Mouse (Mus musculus) limb, embryonic 13.5 days (tissue): ENCODE data around the gene Golga4. TPM values are rescaled to one million over a fixed set of nuclear protein-coding genes. Genes with fewer than 3 reads are reported as not detected.
"Not testable (repeated sequence)": the region's sequence is repeated elsewhere in the genome, so short reads cannot be mapped to it uniquely, and the experiment has no call there.

ENCODE experiments used
- ATAC-seq: fragments of 200-750 bp; cut with Nextera tagmentation; 2 replicates; pipeline ENCODE4 v1.8.0; 2017; ENCODE audit warnings: low read depth, moderate number of reproducible peaks, moderate TSS enrichment; ENCODE audit not compliant: low FRiP score
- H3K27ac ChIP-seq: fragments of 300-500 bp; sonication (generic); 2 replicates; pipeline ENCODE4 v1.5.1; 2015; ENCODE audit warnings: inconsistent platforms, mild to moderate bottlenecking, moderate library complexity
- H3K27me3 ChIP-seq: fragments of 300-500 bp; sonication (generic); 2 replicates; pipeline ENCODE4 v1.6.1; 2015; ENCODE audit warnings: mild to moderate bottlenecking, inconsistent platforms
- H3K36me3 ChIP-seq: fragments of 300-500 bp; sonication (generic); 2 replicates; pipeline ENCODE4 v1.6.1; 2015; ENCODE audit warnings: inconsistent platforms, mild to moderate bottlenecking, moderate library complexity
- H3K4me1 ChIP-seq: fragments of 300-500 bp; sonication (generic); 2 replicates; pipeline ENCODE4 v1.6.1; 2015; ENCODE audit warnings: inconsistent platforms
- H3K4me2 ChIP-seq: fragments of 300-500 bp; sonication (generic); replicated peaks from 2 replicates; pipeline ENCODE4 v1.6.1; 2015; ENCODE audit warnings: inconsistent platforms, mild to moderate bottlenecking, moderate library complexity
- H3K4me3 ChIP-seq: fragments of 300-500 bp; sonication (generic); 2 replicates; pipeline ENCODE4 v1.5.1; 2015; ENCODE audit warnings: moderate library complexity, mild to moderate bottlenecking, inconsistent platforms
- H3K9ac ChIP-seq: fragments of 300-500 bp; sonication (generic); 2 replicates; pipeline ENCODE4 v1.6.1; 2015; ENCODE audit warnings: mild to moderate bottlenecking, inconsistent platforms
- H3K9me3 ChIP-seq: fragments of 300-500 bp; sonication (generic); 2 replicates; pipeline ENCODE4 v1.6.1; 2016; ENCODE audit warnings: inconsistent platforms
- WGBS: fragments of 180-500 bp; shearing (Covaris S2); methylation state at CpG from one replicate; pipeline ENCODE4 v1.1.7; 2015; 5-methylcytosine and 5-hydroxymethylcytosine counted together
- polyA plus RNA-seq: library from polyadenylated mRNA; unstranded; fragments of >200 nt; fragmentation: Nextera tagmentation; extraction: Ambion mirVana; gene quantifications from 2 replicates; pipeline ENCODE4 v1.2.1, GENCODE M21; 2015

Gene Golga4
- polyA plus RNA-seq, 1 experiment from 2014 or later = 56.0 TPM

DNA sequence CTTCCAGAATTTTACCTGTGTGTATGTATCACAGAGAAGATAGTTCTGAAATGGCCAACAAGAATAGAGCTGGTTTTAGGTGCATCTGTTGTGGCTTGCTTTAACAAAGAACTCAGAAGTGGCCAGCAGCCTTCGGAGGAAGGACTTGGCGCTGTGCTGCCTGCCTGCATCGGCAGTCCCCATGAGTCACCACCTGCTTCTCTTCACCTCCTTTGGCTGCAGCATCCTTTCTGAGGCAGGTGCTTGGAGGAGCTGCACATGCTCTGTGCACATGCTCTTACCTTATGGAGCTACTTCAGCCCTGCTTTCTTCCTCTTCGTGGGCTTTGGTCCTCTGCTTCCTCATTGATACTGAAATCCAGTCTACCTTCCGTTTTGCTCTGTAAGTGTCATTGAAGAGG, 68.8 kb downstream of the Golga4 start:
- Histone ChIP-seq H3K27ac (no peak overlapping the region), H3K36me3 (peaks cover 84% of the 10 kb centered on the region), H3K27me3 (no peaks in the 10 kb centered on the region), H3K4me3 (no peak overlapping the region), H3K4me2 (no peak overlapping the region), H3K9me3 (no peaks in the 10 kb centered on the region), H3K9ac (no peak overlapping the region), H3K4me1 (no peaks in the 10 kb centered on the region)
- no peak for ATAC-seq
- WGBS = 95% methylated on average over 5 of the region's 5 CpGs

DNA sequence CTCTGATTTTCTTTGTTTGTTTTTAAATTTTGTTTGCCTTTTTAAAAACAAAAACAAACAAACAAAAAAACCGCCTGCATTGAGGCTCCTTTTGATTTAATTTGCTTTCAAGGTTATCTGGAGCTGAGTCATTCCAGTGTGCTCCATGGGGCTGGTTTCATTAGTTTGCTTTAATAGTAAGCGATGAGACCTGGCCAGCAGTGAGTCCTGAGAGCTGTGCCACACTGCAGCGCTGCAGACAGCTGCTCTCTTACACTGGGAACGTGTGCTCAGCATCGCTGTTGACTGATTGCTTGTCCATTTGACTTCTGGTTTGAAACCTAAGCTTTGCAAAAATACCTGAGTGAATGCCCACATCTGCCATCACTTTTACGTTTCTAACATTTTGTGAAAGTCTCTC, 74.3 kb downstream of the Golga4 start:
- no peak for ATAC-seq
- Histone ChIP-seq H3K36me3 (peaks cover 71% of the 10 kb centered on the region), H3K4me1 (no peaks in the 10 kb centered on the region), H3K4me3 (no peak overlapping the region), H3K9ac (no peak overlapping the region), H3K9me3 (no peaks in the 10 kb centered on the region), H3K4me2 (no peak overlapping the region), H3K27me3 (no peaks in the 10 kb centered on the region), H3K27ac (no peak overlapping the region)
- WGBS = 68% methylated on average over 6 of the region's 6 CpGs

GRCm38 (mm10) chr9:118582757-118583156, 76.7 kb downstream of the Golga4 start:
- H3K4me3 ChIP-seq = no peak overlapping the region
- no peak overlapping the region for H3K4me2 ChIP-seq
- 67% methylated on average over 6 of the region's 6 CpGs for WGBS
- H3K27me3 ChIP-seq = no peaks in the 10 kb centered on the region
- no peaks in the 10 kb centered on the region for H3K9me3 ChIP-seq
- H3K4me1 ChIP-seq = no peaks in the 10 kb centered on the region
- no peak overlapping the region for H3K27ac ChIP-seq
- no peak for ATAC-seq
- H3K36me3 ChIP-seq = peaks cover 53% of the 10 kb centered on the region
- H3K9ac ChIP-seq = no peak overlapping the region

GRCm38 (mm10) chr9:118584838-118585237, 78.8 kb downstream of the Golga4 start:
- Histone ChIP-seq H3K36me3 (peaks cover 34% of the 10 kb centered on the region), H3K9ac (no peak overlapping the region), H3K4me2 (no peak overlapping the region), H3K27ac (no peak overlapping the region), H3K27me3 (no peaks in the 10 kb centered on the region), H3K4me3 (no peak overlapping the region), H3K4me1 (peaks cover 5% of the 10 kb centered on the region), H3K9me3 (no peaks in the 10 kb centered on the region)
- 85% methylated on average over 1 of the region's 1 CpGs for WGBS
- no peak for ATAC-seq

GRCm38 (mm10) chr9:118585998-118586397, 79.9 kb downstream of the Golga4 start:
- H3K27me3 ChIP-seq = no peaks in the 10 kb centered on the region
- WGBS = 77% methylated on average over 6 of the region's 6 CpGs
- H3K9me3 ChIP-seq = no peaks in the 10 kb centered on the region
- no peak overlapping the region for H3K4me3 ChIP-seq
- no peak for ATAC-seq
- no peak overlapping the region for H3K4me2 ChIP-seq
- no peak overlapping the region for H3K9ac ChIP-seq
- H3K36me3 ChIP-seq = peaks cover 27% of the 10 kb centered on the region
- H3K27ac ChIP-seq = no peak overlapping the region
- H3K4me1 ChIP-seq = peaks cover 17% of the 10 kb centered on the region

DNA sequence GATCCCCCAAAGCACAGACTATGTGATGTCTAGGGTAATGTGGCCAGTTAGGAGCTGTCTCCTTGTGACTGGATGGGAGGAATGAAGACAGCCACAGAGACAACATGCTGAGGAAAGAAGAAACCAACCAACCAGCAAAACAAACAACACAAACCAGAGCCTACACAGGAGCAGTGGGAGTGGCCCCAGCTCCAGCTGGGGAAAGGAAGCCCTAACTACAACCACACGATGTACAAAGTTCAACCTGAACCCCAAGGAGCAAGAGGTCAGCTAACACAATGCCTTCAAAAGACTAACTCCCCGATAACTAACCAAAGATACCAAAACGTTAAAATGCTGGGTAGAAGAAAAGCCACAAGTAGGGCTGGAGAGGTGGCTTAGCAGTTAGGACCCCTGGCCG, 81.0 kb downstream of the Golga4 start:
- no peak overlapping the region for H3K4me3 ChIP-seq
- no peak overlapping the region for H3K27ac ChIP-seq
- ATAC-seq = no peak
- H3K27me3 ChIP-seq = no peaks in the 10 kb centered on the region
- WGBS = 57% methylated on average over 4 of the region's 4 CpGs
- H3K4me2 ChIP-seq = no peak overlapping the region
- H3K36me3 ChIP-seq = peaks cover 19% of the 10 kb centered on the region
- H3K9ac ChIP-seq = no peak overlapping the region
- H3K4me1 ChIP-seq = peaks cover 26% of the 10 kb centered on the region
- H3K9me3 ChIP-seq = no peaks in the 10 kb centered on the region

DNA sequence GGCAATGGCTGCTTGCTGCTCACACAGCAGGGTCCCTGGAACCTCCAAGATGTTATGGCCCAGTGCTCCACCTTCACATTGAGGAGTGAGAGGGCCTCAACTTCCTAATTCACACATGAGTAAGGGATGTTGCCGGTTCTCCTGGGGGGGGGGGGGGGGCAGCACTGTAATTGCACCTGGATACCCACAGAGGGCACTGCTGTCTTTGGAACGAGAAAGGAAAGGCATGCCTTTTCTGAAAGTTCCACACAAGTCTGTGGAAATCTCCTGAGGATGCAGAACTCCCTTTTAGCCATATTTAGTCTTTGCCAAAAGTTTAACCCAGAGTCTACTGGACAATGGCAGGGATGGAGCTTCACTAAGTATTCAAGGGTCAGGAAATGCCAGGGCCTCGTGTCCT, 83.2 kb downstream of the Golga4 start:
- Histone ChIP-seq H3K4me3 (no peak overlapping the region), H3K9ac (no peak overlapping the region), H3K9me3 (no peaks in the 10 kb centered on the region), H3K4me2 (no peak overlapping the region), H3K27ac (no peak overlapping the region), H3K36me3 (no peaks in the 10 kb centered on the region), H3K4me1 (peaks cover 42% of the 10 kb centered on the region), H3K27me3 (no peaks in the 10 kb centered on the region)
- WGBS = 40% methylated on average over 3 of the region's 3 CpGs
- no peak for ATAC-seq

DNA sequence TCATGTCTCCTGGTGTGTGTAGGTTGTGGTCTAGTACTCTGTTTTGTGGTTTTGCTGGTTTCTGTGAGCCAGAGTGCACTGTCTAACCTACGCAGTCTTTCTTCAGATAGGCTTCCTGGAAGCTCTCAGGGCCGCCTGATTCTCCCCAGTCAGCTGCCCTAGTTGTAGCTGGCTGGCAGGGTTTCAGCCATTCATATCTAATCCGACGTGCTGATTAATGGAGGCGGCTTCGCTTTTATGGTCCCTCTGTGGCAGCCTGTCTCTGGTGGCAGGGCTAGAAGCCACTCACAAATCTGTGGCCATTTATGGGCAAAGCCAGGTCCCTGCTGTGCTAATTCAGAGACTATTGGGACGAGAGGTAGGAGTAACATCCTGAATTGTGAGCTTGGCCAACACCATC, 84.2 kb downstream of the Golga4 start:
- peaks cover 42% of the 10 kb centered on the region for H3K4me1 ChIP-seq
- H3K27ac ChIP-seq = no peak overlapping the region
- H3K27me3 ChIP-seq = no peaks in the 10 kb centered on the region
- H3K9ac ChIP-seq = no peak overlapping the region
- ATAC-seq = no peak
- no peaks in the 10 kb centered on the region for H3K36me3 ChIP-seq
- 30% methylated on average over 7 of the region's 7 CpGs for WGBS
- no peak overlapping the region for H3K4me2 ChIP-seq
- no peak overlapping the region for H3K4me3 ChIP-seq
- H3K9me3 ChIP-seq = no peaks in the 10 kb centered on the region

GRCm38 (mm10) chr9:118591633-118592032, 85.6 kb downstream of the Golga4 start:
- H3K27ac ChIP-seq = no peak overlapping the region
- no peak overlapping the region for H3K9ac ChIP-seq
- no peaks in the 10 kb centered on the region for H3K27me3 ChIP-seq
- H3K4me2 ChIP-seq = no peak overlapping the region
- ATAC-seq = no peak
- 66% methylated on average over 6 of the region's 6 CpGs for WGBS
- no peaks in the 10 kb centered on the region for H3K36me3 ChIP-seq
- no peak overlapping the region for H3K4me3 ChIP-seq
- peaks cover 42% of the 10 kb centered on the region for H3K4me1 ChIP-seq
- no peaks in the 10 kb centered on the region for H3K9me3 ChIP-seq

DNA sequence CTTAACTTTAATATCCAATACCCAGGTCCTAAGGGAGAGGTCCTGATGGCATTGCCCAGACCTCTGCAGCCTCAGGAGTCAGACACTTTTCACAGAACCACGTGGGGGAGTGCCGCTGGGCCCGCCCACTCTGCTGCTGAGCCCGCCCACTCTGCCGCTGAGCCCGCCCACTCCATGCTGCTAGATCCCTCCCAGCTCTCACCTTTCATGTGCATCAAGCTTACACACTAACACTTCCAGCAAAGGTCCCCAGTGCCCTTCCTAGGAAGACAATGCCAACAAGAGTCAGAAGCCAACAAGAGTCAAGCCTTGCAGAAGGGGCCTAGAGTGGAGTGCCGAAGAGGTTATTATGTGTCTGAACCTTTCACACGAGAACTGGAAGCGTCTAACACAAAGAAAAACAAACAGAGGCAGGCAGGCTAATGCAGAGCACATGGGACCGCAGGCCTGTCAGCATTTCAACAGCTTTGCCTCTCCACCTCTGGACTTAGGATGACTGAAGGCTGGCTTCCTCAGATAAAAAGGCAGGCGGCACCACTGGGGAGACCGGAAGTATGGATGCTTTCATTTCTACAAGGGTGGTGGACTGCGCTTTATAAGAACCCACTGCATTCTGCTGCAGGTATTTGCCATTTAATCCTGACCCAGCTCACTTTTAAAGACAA, 86.7 kb downstream of the Golga4 start:
- ATAC-seq = peak; percentile 70; the same call in 1 of the 2 replicates
- peak overlapping the region; percentile 69 for H3K27ac ChIP-seq
- peak overlapping the region; percentile 21 for H3K4me2 ChIP-seq
- peaks cover 42% of the 10 kb centered on the region for H3K4me1 ChIP-seq
- no peaks in the 10 kb centered on the region for H3K27me3 ChIP-seq
- H3K9ac ChIP-seq = no peak overlapping the region
- no peaks in the 10 kb centered on the region for H3K9me3 ChIP-seq
- WGBS = 26% methylated on average over 13 of the region's 13 CpGs
- no peaks in the 10 kb centered on the region for H3K36me3 ChIP-seq
- no peak overlapping the region for H3K4me3 ChIP-seq

DNA sequence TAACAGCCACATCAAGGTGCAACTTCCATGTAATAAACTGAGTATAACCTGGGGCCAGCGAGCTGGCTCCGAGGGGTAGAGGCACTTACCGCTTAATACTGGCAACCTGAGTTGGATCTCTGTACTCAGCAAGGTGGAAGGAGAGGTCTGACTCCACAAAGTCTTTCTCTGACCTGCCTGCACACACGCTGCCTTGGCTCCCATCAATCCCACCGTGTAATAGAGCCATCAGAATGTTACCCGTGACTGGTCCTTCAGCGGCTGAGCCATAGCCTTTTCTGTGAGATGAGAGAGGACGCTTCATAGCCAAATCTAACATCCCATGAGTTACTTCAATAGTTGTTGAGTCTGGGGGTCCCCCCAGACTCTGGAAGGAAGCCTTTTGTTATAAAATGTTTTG, 87.4 kb downstream of the Golga4 start:
- Histone ChIP-seq H3K36me3 (no peaks in the 10 kb centered on the region), H3K9me3 (no peaks in the 10 kb centered on the region), H3K4me2 (peak overlapping the region; percentile 21; the same call in 1 of the 2 replicates), H3K4me3 (no peak overlapping the region), H3K27me3 (no peaks in the 10 kb centered on the region), H3K4me1 (peaks cover 42% of the 10 kb centered on the region), H3K27ac (peak overlapping the region; percentile 69; the same call in 1 of the 2 replicates), H3K9ac (no peak overlapping the region)
- WGBS = 71% methylated on average over 8 of the region's 8 CpGs
- ATAC-seq = no peak

DNA sequence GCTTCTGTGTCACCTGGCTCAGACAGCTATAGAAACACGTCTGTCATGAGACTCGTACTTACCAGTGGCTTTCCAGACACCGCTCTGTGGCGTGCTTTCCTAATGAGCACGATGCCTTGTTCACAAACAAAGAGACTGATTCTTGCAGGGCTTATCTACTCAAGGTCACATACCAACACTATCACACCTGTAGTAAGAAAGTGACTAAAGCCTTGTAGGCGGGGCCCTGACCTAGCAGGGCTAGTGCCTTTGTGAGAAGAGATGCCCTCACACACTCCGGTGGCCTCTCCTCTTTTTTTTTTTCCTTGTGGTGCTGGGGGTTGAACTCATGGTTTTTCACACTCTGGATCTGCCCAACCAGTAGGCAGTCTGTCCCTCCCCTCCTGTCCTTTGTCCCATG, 90.7 kb downstream of the Golga4 start:
- no peak for ATAC-seq
- H3K9me3 ChIP-seq = no peaks in the 10 kb centered on the region
- 91% methylated on average over 7 of the region's 7 CpGs for WGBS

DNA sequence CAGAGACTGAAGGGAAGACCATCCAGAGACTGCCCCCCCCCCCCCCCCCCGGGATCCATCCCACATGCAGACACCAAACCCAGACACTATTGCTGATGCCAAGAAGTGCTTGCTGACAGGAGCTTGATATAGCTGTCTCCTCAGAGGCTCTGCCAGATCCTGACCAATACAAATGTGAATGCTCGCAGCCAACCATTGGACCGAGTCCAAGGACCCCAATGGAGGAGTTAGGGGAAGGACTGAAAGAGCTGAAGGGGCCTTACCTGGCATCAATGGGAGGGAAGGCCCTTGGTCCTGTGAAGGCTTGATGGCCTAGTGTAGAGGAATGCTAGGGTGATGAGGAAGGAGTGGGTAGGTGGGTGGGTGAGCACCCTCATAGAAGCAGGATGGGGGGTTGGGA, 94.3 kb downstream of the Golga4 start:
- not testable (repeated sequence) for H3K9ac ChIP-seq, H3K4me2 ChIP-seq, H3K27me3 ChIP-seq, H3K4me1 ChIP-seq, H3K9me3 ChIP-seq, H3K27ac ChIP-seq, H3K4me3 ChIP-seq, ATAC-seq, H3K36me3 ChIP-seq
- 80% methylated on average over 3 of the region's 3 CpGs for WGBS

More for the DNA sequence above, 90.7 kb downstream of the Golga4 start:
- no peak overlapping the region for H3K4me2 ChIP-seq
- H3K27ac ChIP-seq = no peak overlapping the region
- no peaks in the 10 kb centered on the region for H3K27me3 ChIP-seq
- H3K4me3 ChIP-seq = no peak overlapping the region
- H3K36me3 ChIP-seq = no peaks in the 10 kb centered on the region
- H3K9ac ChIP-seq = no peak overlapping the region
- peaks cover 19% of the 10 kb centered on the region for H3K4me1 ChIP-seq
